Comparison of ENCODE assay signal across 22 mouse cellular contexts in the genomic region with DNA sequence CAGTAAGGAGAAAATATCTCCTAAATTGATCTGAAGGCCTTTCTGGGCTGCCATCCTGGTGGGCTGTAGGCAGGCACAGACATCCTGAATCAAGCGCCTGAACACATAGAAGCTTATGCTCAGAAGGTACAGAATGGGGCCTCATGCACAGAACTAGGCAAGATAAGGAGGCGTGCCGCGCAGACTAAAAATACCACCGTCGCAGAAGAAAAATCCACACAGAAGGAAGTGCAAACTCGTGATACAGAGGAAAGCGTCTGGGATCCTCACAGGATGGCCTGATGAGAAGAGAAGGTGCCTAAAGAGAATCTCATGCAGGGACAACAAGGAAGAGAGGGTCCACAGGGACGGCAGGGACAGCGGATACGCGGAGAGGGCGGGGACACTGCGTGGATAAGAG. TPM values are rescaled to one million over a fixed set of nuclear protein-coding genes. Genes with fewer than 3 reads are reported as not detected.
A peak's percentile ranks its signal among the peaks of the same experiment; 100 is the strongest.
DNase-seq lines count a peak whose midpoint lies in the region; ATAC-seq and TF ChIP-seq lines count a peak whose summit lies in the region.
"Had no signal": no experiment of that assay in that cellular context is flagged by ENCODE, and none has a peak within 500 bp of the region (broad histone marks: within the 10 kb centered on the region; RNA-seq: fewer than 3 reads in every experiment).

No protein-coding gene starts in this region.

- no peaks in the 10 kb centered on the region for H3K27me3 ChIP-seq in heart, embryonic 14.5 days (ENCODE audit: control insufficient read depth, insufficient read depth, low read length)
- no peaks in the 10 kb centered on the region for H3K27me3 ChIP-seq in heart, adult 2 months (ENCODE audit: control insufficient read depth, insufficient read depth, low read length)
- H3K27me3 ChIP-seq in hindbrain, embryonic 10.5 days (ENCODE audit: insufficient read depth, poor library complexity, severe bottlenecking): no peaks in the 10 kb centered on the region
- no peaks in the 10 kb centered on the region for H3K27me3 ChIP-seq in neural tube, embryonic 15.5 days (replicated peaks)
- H3K27me3 ChIP-seq: embryonic facial prominence, embryonic 15.5 days; forebrain, embryonic 12.5 days; limb, embryonic 12.5 days; liver, embryonic 13.5 days; lung, embryonic 15.5 days; midbrain, embryonic 15.5 days; Patski had no signal

- no peaks in the 10 kb centered on the region for H3K9me3 ChIP-seq in heart, embryonic 14.5 days (ENCODE audit: control insufficient read depth, low read length)
- no peaks in the 10 kb centered on the region for H3K9me3 ChIP-seq in hindbrain, embryonic 10.5 days
- no peaks in the 10 kb centered on the region for H3K9me3 ChIP-seq in neural tube, embryonic 15.5 days (replicated peaks)
- H3K9me3 ChIP-seq: embryonic facial prominence, embryonic 15.5 days; forebrain, embryonic 12.5 days; limb, embryonic 12.5 days; liver, embryonic 13.5 days; lung, embryonic 15.5 days; midbrain, embryonic 15.5 days had no signal

- no peaks in the 10 kb centered on the region for H3K79me2 ChIP-seq in heart, adult 2 months (replicated peaks; ENCODE audit: control insufficient read depth, insufficient read depth, low read length)

- no peak for TF ChIP-seq CTCF in heart, adult 2 months (IDR thresholded peaks at IDR 0.05)

- intact Hi-C loops in heart, adult 2 months (cut with DNase I): no loop called here

- 39% methylated on average over 14 of the region's 14 CpGs for WGBS in heart, embryonic 14.5 days
- whole genome bisulfite sequencing in heart, adult 2 months: 37% methylated on average over 14 of the region's 14 CpGs
- WGBS in hindbrain, embryonic 10.5 days: 93% methylated on average over 14 of the region's 14 CpGs
- WGBS in neural tube, embryonic 15.5 days: 95% methylated on average over 14 of the region's 14 CpGs

- no peak for ATAC-seq in heart, embryonic 14.5 days (ENCODE audit: insufficient number of reproducible peaks, insufficient read depth, low FRiP score, low read depth)
- ATAC-seq in common myeloid progenitor, adult 5-6 weeks (replicated peaks; ENCODE audit: low read depth, poor library complexity, severe bottlenecking): peak; percentile 50
- no peak for ATAC-seq in neural tube, embryonic 15.5 days (ENCODE audit: low FRiP score)
- ATAC-seq: midbrain, embryonic 15.5 days; Patski had no signal

- H3K4me1 ChIP-seq in heart, embryonic 14.5 days (ENCODE audit: control insufficient read depth in 2 of 2, insufficient read depth in 2 of 2, low read length in 2 of 2): peaks cover 24 to 27% of the 10 kb centered on the region in 2 experiments
- no peaks in the 10 kb centered on the region for H3K4me1 ChIP-seq in heart, adult 2 months (ENCODE audit: control insufficient read depth, insufficient read depth, low read length)
- peaks cover 7% of the 10 kb centered on the region; the same call in 1 of the 2 replicates for H3K4me1 ChIP-seq in hindbrain, embryonic 10.5 days (replicated peaks)
- no peaks in the 10 kb centered on the region for H3K4me1 ChIP-seq in neural tube, embryonic 15.5 days
- H3K4me1 ChIP-seq: embryonic facial prominence, embryonic 15.5 days; forebrain, embryonic 12.5 days; limb, embryonic 12.5 days; liver, embryonic 13.5 days; lung, embryonic 15.5 days; midbrain, embryonic 15.5 days had no signal

- DNase-seq in heart, adult 2 months: no peak
- peak; percentile 57 to 81 for DNase-seq in frontal cortex, postnatal 36 days (ENCODE audit: low spot score in 2 of 2)
- DNase-seq in right cerebral cortex, adult 2 months (ENCODE audit: low spot score in 2 of 2): peak; percentile 62 to 73
- no peak for DNase-seq in hindbrain, embryonic 10.5 days (ENCODE audit: low spot score)
- DNase-seq: adrenal gland, postnatal 36 days; cerebellum, adult 9-10 months; embryo, embryonic 11 days; gastrocnemius, postnatal 10 days; kidney, adult 8-10 months; kidney, postnatal 25 days; liver, embryonic 13.5 days; thymus, postnatal 36 days had no signal

- peak overlapping the region; percentile 77 to 83 for H3K27ac ChIP-seq in heart, embryonic 14.5 days (replicated peaks in 1 of 2; ENCODE audit: control insufficient read depth in 1 of 2, insufficient read depth in 1 of 2, low read depth in 2 of 2, low read length in 2 of 2)
- H3K27ac ChIP-seq in heart, adult 2 months: no peak overlapping the region
- no peak overlapping the region for H3K27ac ChIP-seq in hindbrain, embryonic 10.5 days
- H3K27ac ChIP-seq in neural tube, embryonic 15.5 days (replicated peaks): no peak overlapping the region
- H3K27ac ChIP-seq: embryonic facial prominence, embryonic 15.5 days; forebrain, embryonic 12.5 days; limb, embryonic 12.5 days; liver, embryonic 13.5 days; lung, embryonic 15.5 days; midbrain, embryonic 15.5 days had no signal

- TF ChIP-seq EP300 in heart, adult 2 months (IDR thresholded peaks at IDR 0.05; ENCODE audit: insufficient read depth, low read depth, low read length): no peak

- H3K36me3 ChIP-seq in heart, embryonic 14.5 days (ENCODE audit: control insufficient read depth, insufficient read depth, low read length): no peaks in the 10 kb centered on the region
- H3K36me3 ChIP-seq in heart, adult 2 months (ENCODE audit: control insufficient read depth, insufficient read depth, low read length): no peaks in the 10 kb centered on the region
- no peaks in the 10 kb centered on the region for H3K36me3 ChIP-seq in hindbrain, embryonic 10.5 days
- H3K36me3 ChIP-seq in neural tube, embryonic 15.5 days: no peaks in the 10 kb centered on the region
- H3K36me3 ChIP-seq: embryonic facial prominence, embryonic 15.5 days; forebrain, embryonic 12.5 days; limb, embryonic 12.5 days; liver, embryonic 13.5 days; lung, embryonic 15.5 days; midbrain, embryonic 15.5 days had no signal

- H3K9ac ChIP-seq in heart, embryonic 14.5 days (ENCODE audit: low read length): peak overlapping the region; percentile 47; the same call in 1 of the 2 replicates
- no peak overlapping the region for H3K9ac ChIP-seq in heart, adult 2 months (ENCODE audit: low read depth, low read length)
- H3K9ac ChIP-seq in neural tube, embryonic 15.5 days (replicated peaks): no peak overlapping the region
- H3K9ac ChIP-seq: embryonic facial prominence, embryonic 15.5 days; forebrain, embryonic 12.5 days; limb, embryonic 12.5 days; liver, embryonic 13.5 days; lung, embryonic 15.5 days; midbrain, embryonic 15.5 days had no signal

- peak overlapping the region; percentile 55 for H3K4me2 ChIP-seq in heart, embryonic 14.5 days (ENCODE audit: low read length)
- H3K4me2 ChIP-seq in neural tube, embryonic 15.5 days: no peak overlapping the region
- H3K4me2 ChIP-seq: embryonic facial prominence, embryonic 15.5 days; forebrain, embryonic 12.5 days; limb, embryonic 12.5 days; liver, embryonic 13.5 days; lung, embryonic 15.5 days; midbrain, embryonic 15.5 days had no signal

- H3K4me3 ChIP-seq in heart, embryonic 14.5 days (ENCODE audit: control insufficient read depth in 1 of 2, insufficient read depth in 1 of 2, low read depth in 1 of 2, low read length in 2 of 2): peak overlapping the region; percentile 2 to 22; a peak in 2 of 4 replicates
- no peak overlapping the region for H3K4me3 ChIP-seq in heart, adult 2 months
- no peak overlapping the region for H3K4me3 ChIP-seq in hindbrain, embryonic 10.5 days
- no peak overlapping the region for H3K4me3 ChIP-seq in neural tube, embryonic 15.5 days (replicated peaks)
- H3K4me3 ChIP-seq: embryonic facial prominence, embryonic 15.5 days; forebrain, embryonic 12.5 days; limb, embryonic 12.5 days; liver, embryonic 13.5 days; lung, embryonic 15.5 days; midbrain, embryonic 15.5 days had no signal

- no peak for TF ChIP-seq POLR2A in heart, adult 2 months (IDR thresholded peaks at IDR 0.05; ENCODE audit: insufficient read depth, low read depth, low read length)

RNA-seq across cellular contexts. Expression of a gene that starts 58.7 kb away (rescaled TPM):
- polyA plus RNA-seq in heart, embryonic 14.5 days (2014; fragmentation: Nextera tagmentation; extraction: Ambion mirVana): 0.77 and 0.90 TPM in 2 replicates
- not detected for total RNA-seq in heart, adult 2 months (2021)
- polyA plus RNA-seq in heart, adult 2 months (2012; rRNA removed): 0.15 and 0.64 TPM in 2 replicates
- not detected in 2 replicates for total RNA-seq in common myeloid progenitor, adult 5-6 weeks (2017)
- 1.3 and 2.4 TPM in 2 replicates for polyA plus RNA-seq in hindbrain, embryonic 10.5 days (2016; fragmentation: Nextera tagmentation; extraction: Ambion mirVana)
- 10.4 and 13.4 TPM in 2 replicates for polyA plus RNA-seq in neural tube, embryonic 15.5 days (2015; fragmentation: Nextera tagmentation; extraction: Ambion mirVana)
- total RNA-seq: heart, postnatal 25 days had no signal
- polyA plus RNA-seq: liver, embryonic 13.5 days had no signal

Comparison
In these comparisons a context has a peak if more than half of its experiments do, and no peak if none do; other contexts are left out.
1. H3K27ac ChIP-seq: peak in heart, embryonic 14.5 days (2 of 2); none in heart, adult 2 months (single experiment), hindbrain, embryonic 10.5 days (single experiment) and neural tube, embryonic 15.5 days (single experiment).
2. H3K4me3 ChIP-seq: peak in heart, embryonic 14.5 days (2 of 2); none in heart, adult 2 months (single experiment), hindbrain, embryonic 10.5 days (single experiment) and neural tube, embryonic 15.5 days (single experiment).
3. DNase-seq: peak in frontal cortex, postnatal 36 days (2 of 2) and right cerebral cortex, adult 2 months (2 of 2); none in heart, adult 2 months (0 of 2) and hindbrain, embryonic 10.5 days (single experiment).